Mouse (Mus musculus): ENCODE results near the gene Gm9913. TPM values are rescaled to one million over a fixed set of nuclear protein-coding genes. Genes with fewer than 3 reads are reported as not detected.

Gene Gm9913
- polyA plus RNA-seq, 1 experiment from 2014 or later, result 0.03 TPM

DNA sequence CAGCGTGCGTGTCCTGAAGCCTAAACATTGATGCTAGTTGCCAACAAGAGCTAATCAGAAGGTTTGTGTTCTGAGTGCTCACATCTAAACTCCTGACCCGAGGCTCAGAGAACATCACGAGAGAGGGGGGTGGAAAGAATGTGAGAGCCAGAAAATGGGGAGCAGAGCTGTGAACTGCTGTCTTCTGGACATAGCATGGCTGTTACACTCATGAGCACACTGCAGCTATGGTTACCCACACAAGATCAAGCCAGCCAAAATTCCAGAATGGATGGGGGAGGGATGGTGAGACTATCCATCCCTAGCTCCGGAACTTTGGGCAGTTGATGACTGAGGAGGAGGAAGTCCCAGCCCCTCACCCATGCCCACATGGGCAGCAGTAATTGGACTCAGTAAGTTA is 24.8 kb upstream of the Gm9913 start:
- H3K36me3 ChIP-seq (replicated peaks), result no peaks in the 10 kb centered on the region
- H3K4me3 ChIP-seq (replicated peaks), result no peak overlapping the region
- no peaks in the 10 kb centered on the region for H3K9me3 ChIP-seq (replicated peaks)
- WGBS (ENCODE audit: insufficient replicate concordance), result 49% methylated on average over 5 of the region's 5 CpGs
- no peak overlapping the region for H3K4me2 ChIP-seq
- no peaks in the 10 kb centered on the region for H3K27me3 ChIP-seq
- H3K4me1 ChIP-seq (replicated peaks), result no peaks in the 10 kb centered on the region
- no peak for ATAC-seq (ENCODE audit: insufficient read depth)
- no peak overlapping the region for H3K27ac ChIP-seq (replicated peaks)
- no peak overlapping the region for H3K9ac ChIP-seq

DNA sequence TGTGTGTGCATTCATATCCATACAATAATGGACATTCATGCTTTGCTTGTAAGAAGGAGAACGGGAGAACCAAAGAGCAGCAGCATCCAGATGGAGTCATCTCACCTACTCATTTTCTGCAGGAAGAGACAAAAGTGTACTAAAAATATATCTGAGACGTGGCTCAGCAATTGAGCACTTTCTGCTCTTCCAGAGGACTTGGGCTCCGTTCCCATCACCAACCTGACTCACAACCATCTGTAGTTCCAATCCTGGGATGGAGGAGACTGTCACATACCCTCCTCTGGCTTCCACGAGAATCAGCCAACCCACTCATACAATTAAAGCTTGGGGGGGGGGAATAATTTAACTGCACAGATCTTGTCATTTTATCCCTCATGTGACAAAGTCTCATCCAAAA is 23.8 kb upstream of the Gm9913 start:
- Histone ChIP-seq H3K9ac (no peak overlapping the region), H3K27ac (replicated peaks) (no peak overlapping the region), H3K27me3 (no peaks in the 10 kb centered on the region), H3K9me3 (replicated peaks) (no peaks in the 10 kb centered on the region), H3K4me2 (no peak overlapping the region), H3K4me1 (replicated peaks) (no peaks in the 10 kb centered on the region), H3K36me3 (replicated peaks) (no peaks in the 10 kb centered on the region), H3K4me3 (replicated peaks) (no peak overlapping the region)
- 58% methylated on average over 4 of the region's 4 CpGs for WGBS (ENCODE audit: insufficient replicate concordance)
- no peak for ATAC-seq (ENCODE audit: insufficient read depth)

GRCm38 (mm10) chr2:125481531-125482317 is 23.2 kb upstream of the Gm9913 start:
- WGBS (ENCODE audit: insufficient replicate concordance), result 63% methylated on average over 9 of the region's 9 CpGs
- H3K4me2 ChIP-seq, result no peak overlapping the region
- no peak overlapping the region for H3K27ac ChIP-seq (replicated peaks)

GRCm38 (mm10) chr2:125484164-125484563 is 20.7 kb upstream of the Gm9913 start:
- H3K4me2 ChIP-seq, result no peak overlapping the region

More at GRCm38 (mm10) chr2:125481531-125482317, 23.2 kb upstream of the Gm9913 start:
- H3K9me3 ChIP-seq (replicated peaks), result no peaks in the 10 kb centered on the region
- H3K4me1 ChIP-seq (replicated peaks), result no peaks in the 10 kb centered on the region
- H3K9ac ChIP-seq, result no peak overlapping the region
- no peaks in the 10 kb centered on the region for H3K36me3 ChIP-seq (replicated peaks)
- H3K4me3 ChIP-seq (replicated peaks), result no peak overlapping the region
- H3K27me3 ChIP-seq, result no peaks in the 10 kb centered on the region
- ATAC-seq (ENCODE audit: insufficient read depth), result no peak

DNA sequence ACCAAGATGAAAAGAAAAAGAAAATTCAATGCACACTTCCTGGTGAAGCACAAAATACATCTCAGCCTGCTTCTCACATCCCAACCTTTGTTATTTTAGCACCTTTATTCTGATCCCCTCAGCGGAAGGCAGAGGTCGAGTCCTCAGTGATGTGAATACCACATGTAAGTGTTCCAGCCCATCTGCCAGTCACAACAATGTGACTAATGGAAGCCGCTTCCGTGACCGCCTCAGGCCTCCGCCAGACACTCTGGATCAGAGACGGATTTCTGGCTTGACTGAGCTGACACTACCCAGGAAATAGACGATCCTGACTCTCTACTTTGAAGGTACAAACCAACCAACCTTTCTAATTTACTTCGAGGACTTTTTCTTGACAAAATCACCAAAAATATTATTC is 20.0 kb upstream of the Gm9913 start:
- Histone ChIP-seq H3K9me3 (replicated peaks) (no peaks in the 10 kb centered on the region), H3K27me3 (no peaks in the 10 kb centered on the region), H3K27ac (replicated peaks) (no peak overlapping the region), H3K4me2 (no peak overlapping the region), H3K9ac (no peak overlapping the region), H3K36me3 (replicated peaks) (no peaks in the 10 kb centered on the region), H3K4me3 (replicated peaks) (no peak overlapping the region), H3K4me1 (replicated peaks) (no peaks in the 10 kb centered on the region)
- WGBS (ENCODE audit: insufficient replicate concordance), result 61% methylated on average over 9 of the region's 9 CpGs
- no peak for ATAC-seq (ENCODE audit: insufficient read depth)

More at GRCm38 (mm10) chr2:125484164-125484563, 20.7 kb upstream of the Gm9913 start:
- no peak overlapping the region for H3K9ac ChIP-seq
- H3K36me3 ChIP-seq (replicated peaks), result no peaks in the 10 kb centered on the region
- no peaks in the 10 kb centered on the region for H3K9me3 ChIP-seq (replicated peaks)
- no peaks in the 10 kb centered on the region for H3K27me3 ChIP-seq
- no peak overlapping the region for H3K4me3 ChIP-seq (replicated peaks)
- ATAC-seq (ENCODE audit: insufficient read depth), result no peak
- H3K27ac ChIP-seq (replicated peaks), result no peak overlapping the region
- no peaks in the 10 kb centered on the region for H3K4me1 ChIP-seq (replicated peaks)

DNA sequence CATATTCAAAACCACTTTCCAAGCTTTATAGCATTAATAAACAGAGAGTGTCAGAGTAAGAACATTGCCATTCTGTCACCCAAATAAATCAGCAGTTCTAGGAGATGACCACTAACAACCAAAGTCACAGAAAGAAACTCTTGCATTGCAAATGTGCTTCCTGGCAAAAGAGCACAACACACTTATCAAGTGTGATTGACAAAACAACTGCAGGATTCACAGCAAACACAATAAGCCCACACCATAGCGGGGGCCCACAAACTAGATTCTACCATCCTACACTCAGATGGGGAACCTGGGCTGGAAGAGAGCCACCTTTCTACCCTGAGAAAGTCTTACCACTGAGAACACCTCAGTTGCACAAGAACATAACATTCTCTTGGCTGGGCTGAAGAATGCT is 14.9 kb upstream of the Gm9913 start:
- no peak for ATAC-seq (ENCODE audit: insufficient read depth)
- WGBS (ENCODE audit: insufficient replicate concordance), result 69% methylated on average over 1 of the region's 1 CpGs

GRCm38 (mm10) chr2:125492050-125492900 is 12.6 kb upstream of the Gm9913 start:
- ATAC-seq (ENCODE audit: insufficient read depth), result no peak
- no peak overlapping the region for H3K27ac ChIP-seq (replicated peaks)
- no peak overlapping the region for H3K4me3 ChIP-seq (replicated peaks)
- 37% methylated on average over 15 of the region's 15 CpGs for WGBS (ENCODE audit: insufficient replicate concordance)
- no peak overlapping the region for H3K9ac ChIP-seq
- H3K36me3 ChIP-seq (replicated peaks), result no peaks in the 10 kb centered on the region
- H3K4me2 ChIP-seq, result no peak overlapping the region
- H3K4me1 ChIP-seq (replicated peaks), result no peaks in the 10 kb centered on the region
- H3K27me3 ChIP-seq, result no peaks in the 10 kb centered on the region
- no peaks in the 10 kb centered on the region for H3K9me3 ChIP-seq (replicated peaks)

More for the DNA sequence above, 14.9 kb upstream of the Gm9913 start:
- no peak overlapping the region for H3K4me3 ChIP-seq (replicated peaks)
- no peaks in the 10 kb centered on the region for H3K4me1 ChIP-seq (replicated peaks)
- no peak overlapping the region for H3K4me2 ChIP-seq
- H3K27ac ChIP-seq (replicated peaks), result no peak overlapping the region
- H3K9me3 ChIP-seq (replicated peaks), result no peaks in the 10 kb centered on the region
- no peaks in the 10 kb centered on the region for H3K36me3 ChIP-seq (replicated peaks)
- H3K27me3 ChIP-seq, result no peaks in the 10 kb centered on the region
- H3K9ac ChIP-seq, result no peak overlapping the region

GRCm38 (mm10) chr2:125494291-125494690 is 10.6 kb upstream of the Gm9913 start:
- Histone ChIP-seq H3K27me3 (no peaks in the 10 kb centered on the region), H3K9me3 (replicated peaks) (no peaks in the 10 kb centered on the region), H3K4me2 (no peak overlapping the region), H3K4me1 (replicated peaks) (no peaks in the 10 kb centered on the region), H3K9ac (no peak overlapping the region), H3K27ac (replicated peaks) (no peak overlapping the region), H3K4me3 (replicated peaks) (no peak overlapping the region), H3K36me3 (replicated peaks) (no peaks in the 10 kb centered on the region)
- ATAC-seq (ENCODE audit: insufficient read depth), result no peak
- 79% methylated on average over 2 of the region's 2 CpGs for WGBS (ENCODE audit: insufficient replicate concordance)

DNA sequence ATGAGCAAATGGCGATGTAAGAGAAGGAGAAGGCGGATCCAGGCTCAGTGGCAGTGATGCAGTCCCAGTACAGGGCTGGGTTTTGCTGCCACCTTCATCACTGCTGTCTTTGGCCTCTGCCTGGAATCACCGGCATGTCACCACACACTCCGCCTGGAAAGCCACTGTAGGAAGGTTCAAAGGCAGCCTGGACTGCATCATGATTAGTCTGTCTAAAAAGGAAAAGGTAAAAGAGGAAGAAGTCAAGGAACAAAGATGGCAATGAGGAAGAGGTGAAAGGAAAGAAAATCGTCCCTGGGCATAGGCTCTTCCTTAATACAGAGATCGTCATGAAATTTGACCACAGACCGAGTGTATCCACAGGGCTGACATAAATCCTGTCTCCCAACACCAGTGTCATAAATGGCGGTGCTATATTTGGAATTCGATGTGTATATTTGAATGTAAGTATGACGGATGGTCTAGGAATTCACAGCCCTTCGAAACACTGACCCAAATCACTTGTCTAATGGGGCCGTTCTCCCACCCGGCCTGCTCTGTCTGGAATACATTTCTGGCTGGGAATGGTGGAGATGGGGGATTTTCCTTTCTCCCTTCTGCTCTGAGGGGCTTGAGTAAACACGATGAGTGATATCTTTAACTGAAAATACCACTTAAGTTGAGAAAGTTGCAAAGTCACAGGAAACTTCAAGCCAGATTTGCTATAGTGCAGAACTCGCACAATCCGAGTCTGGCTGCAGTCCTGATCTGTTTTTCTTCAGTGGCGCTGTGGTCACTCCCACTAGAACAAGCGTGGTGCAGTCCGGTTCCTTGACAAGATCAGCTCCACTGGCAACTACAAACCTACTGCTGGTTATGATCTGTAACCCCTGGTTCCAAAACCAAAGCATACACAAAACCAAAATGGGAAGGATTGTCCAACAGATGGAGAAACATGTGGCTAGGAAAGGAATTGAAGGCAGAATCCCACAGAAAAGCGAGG is 9.8 kb upstream of the Gm9913 start:
- no peaks in the 10 kb centered on the region for H3K9me3 ChIP-seq (replicated peaks)
- 58% methylated on average over 20 of the region's 20 CpGs for WGBS (ENCODE audit: insufficient replicate concordance)
- no peak overlapping the region for H3K9ac ChIP-seq
- no peak for ATAC-seq (ENCODE audit: insufficient read depth)
- no peaks in the 10 kb centered on the region for H3K4me1 ChIP-seq (replicated peaks)
- no peak overlapping the region for H3K4me2 ChIP-seq
- no peaks in the 10 kb centered on the region for H3K27me3 ChIP-seq
- no peak overlapping the region for H3K27ac ChIP-seq (replicated peaks)
- H3K4me3 ChIP-seq (replicated peaks), result no peak overlapping the region
- H3K36me3 ChIP-seq (replicated peaks), result no peaks in the 10 kb centered on the region

DNA sequence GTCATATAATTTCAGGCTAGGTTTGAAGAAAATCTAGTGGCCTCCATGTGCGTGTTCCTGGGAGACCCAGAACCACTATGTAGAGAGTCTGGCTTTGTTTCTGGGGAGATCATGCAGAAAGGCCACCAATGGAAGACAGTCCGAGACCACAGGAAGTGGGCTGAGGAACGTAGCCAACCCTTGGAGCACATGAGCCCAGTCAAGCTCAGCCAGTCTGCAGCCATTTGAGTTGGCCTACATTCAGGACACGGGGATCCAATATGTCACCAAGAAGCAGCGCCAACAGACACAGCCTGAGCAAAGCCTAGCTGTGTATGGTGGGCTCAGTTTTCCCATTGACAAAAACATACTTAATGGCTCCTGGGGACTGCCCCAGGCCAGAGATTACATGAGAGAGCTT is 8.2 kb upstream of the Gm9913 start:
- Histone ChIP-seq H3K27me3 (0 out of 2 replicates have a peak, but pooled peaks cover 3% of the 10 kb centered on the region), H3K36me3 (replicated peaks) (no peaks in the 10 kb centered on the region), H3K4me2 (no peak overlapping the region), H3K4me3 (replicated peaks) (no peak overlapping the region), H3K9me3 (replicated peaks) (no peaks in the 10 kb centered on the region), H3K9ac (no peak overlapping the region), H3K27ac (replicated peaks) (no peak overlapping the region), H3K4me1 (replicated peaks) (no peaks in the 10 kb centered on the region)
- no peak for ATAC-seq (ENCODE audit: insufficient read depth)
- WGBS (ENCODE audit: insufficient replicate concordance), result 52% methylated on average over 5 of the region's 5 CpGs

Measured in liver, embryonic 15.5 days (tissue).